Comparison of ENCODE assay signal across 8 mouse cellular contexts in genomic region chr15:79834130-79834880, GRCm38 (mm10). TPM values are rescaled to one million over a fixed set of nuclear protein-coding genes. Genes with fewer than 3 reads are reported as not detected.
DNase-seq lines count a peak whose midpoint lies in the region; ATAC-seq lines count a peak whose summit lies in the region.

Gene Npcd (minus strand): TSS chr15:79834237.
Gene Cbx6 (minus strand): TSS chr15:79834688.

- H3K4me3 ChIP-seq in hindbrain, embryonic 14.5 days (replicated peaks; ENCODE audit: low read length), result peak within 1 kb of the TSS; percentile 76

- 2% methylated on average over 56 of the region's 58 CpGs for WGBS in hindbrain, embryonic 14.5 days

- peak within 1 kb of the TSS; percentile 95 for H3K27ac ChIP-seq in hindbrain, embryonic 14.5 days

- H3K4me2 ChIP-seq in hindbrain, embryonic 14.5 days (replicated peaks), result peak within 1 kb of the TSS; percentile 89

- H3K36me3 ChIP-seq in hindbrain, embryonic 14.5 days (replicated peaks; ENCODE audit: control insufficient read depth, insufficient read depth), result peaks cover 13% of the 10 kb centered on the region

- peaks cover 47% of the 10 kb centered on the region for H3K4me1 ChIP-seq in hindbrain, embryonic 14.5 days (replicated peaks; ENCODE audit: control insufficient read depth, insufficient read depth, low read length)

- peak within 1 kb of the TSS; percentile 82 for H3K9ac ChIP-seq in hindbrain, embryonic 14.5 days

- DNase-seq in T-cell, adult 2 months (ENCODE audit: low spot score), result peak; percentile 84
- peak; percentile 99 to 100 for DNase-seq in cerebellum, postnatal 25 days
- peak; percentile 97 to 98 for DNase-seq in frontal cortex, postnatal 25 days (ENCODE audit: low spot score in 2 of 2)
- peak; percentile 99 for DNase-seq in hindbrain, embryonic 14.5 days (ENCODE audit: low spot score)
- peak; percentile 99 for DNase-seq in layer of hippocampus, postnatal 36 days
- DNase-seq in lung, postnatal 25 days (ENCODE audit: low spot score), result peak; percentile 94
- DNase-seq in retina, postnatal 1 day, result peak; percentile 98
- DNase-seq in thymus, postnatal 4 days, result peak; percentile 99

- no peaks in the 10 kb centered on the region for H3K9me3 ChIP-seq in hindbrain, embryonic 14.5 days (ENCODE audit: control insufficient read depth, low read length)

- no peaks in the 10 kb centered on the region for H3K27me3 ChIP-seq in hindbrain, embryonic 14.5 days (ENCODE audit: control insufficient read depth, insufficient read depth, low read length)

- peak; percentile 91 for ATAC-seq in hindbrain, embryonic 14.5 days (ENCODE audit: low FRiP score)

RNA-seq across cellular contexts. Expression of gene Npcd, which starts in this region (rescaled TPM):
- 1.4 and 5.5 TPM in 2 replicates for polyA plus RNA-seq in hindbrain, embryonic 14.5 days (2014; fragmentation: Nextera tagmentation; extraction: Ambion mirVana)
- total RNA-seq in layer of hippocampus, postnatal 36 days (2021), result 10 to 100 TPM in 1 of 2 experiments, 1 to 10 TPM in 1; 5.8 to 10.8 TPM

RNA-seq across cellular contexts. Expression of gene Cbx6, which starts in this region (rescaled TPM):
- polyA plus RNA-seq in hindbrain, embryonic 14.5 days (2014; fragmentation: Nextera tagmentation; extraction: Ambion mirVana), result 36.9 and 39.8 TPM in 2 replicates
- 100 to 1,000 TPM; 335 to 366 TPM for total RNA-seq in layer of hippocampus, postnatal 36 days (2021)

Comparison
In these comparisons a context has a peak if more than half of its experiments do, and no peak if none do; other contexts are left out.
1. Peak in every context shown above with its lines: DNase-seq, ATAC-seq, H3K4me3 ChIP-seq and H3K27ac ChIP-seq.